Mouse (Mus musculus) lung, postnatal 4 days (tissue): Measurements from ENCODE around the gene Txn2.

Source experiments
- DNase-seq, 2 experiments: peaks; one replicate each; pipeline ENCODE4 v3.0.0; 2021

The Txn2 gene

GRCm38 (mm10) chr15:77928673-77929331, at the start of gene Txn2:
Gene Txn2 (minus strand): TSS chr15:77929006.
- DNase-seq: peak; percentile 97 to 98

GRCm38 (mm10) chr15:77977663-77978062, 48.9 kb upstream of the Txn2 start:
- no peak for DNase-seq

GRCm38 (mm10) chr15:77974165-77974841, 45.5 kb upstream of the Txn2 start:
- DNase-seq: no peak

- peak; percentile 97 to 98 for DNase-seq
Observed at GRCm38 (mm10) chr15:77970470-77971292, 41.9 kb upstream of the Txn2 start, which contains the start of gene Eif3d. Gene Eif3d (minus strand): TSS chr15:77970813.

- no peak for DNase-seq
Observed at GRCm38 (mm10) chr15:77969940-77970469, 41.2 kb upstream of the Txn2 start.

- no peak for DNase-seq
Observed at GRCm38 (mm10) chr15:77965117-77965528, 36.3 kb upstream of the Txn2 start.

GRCm38 (mm10) chr15:77962447-77962846, 33.6 kb upstream of the Txn2 start:
- DNase-seq: no peak

- DNase-seq: no peak
Observed at GRCm38 (mm10) chr15:77960693-77961092, 31.9 kb upstream of the Txn2 start.

- DNase-seq: no peak
Observed at GRCm38 (mm10) chr15:77958071-77958470, 29.3 kb upstream of the Txn2 start.

- no peak for DNase-seq
Observed at GRCm38 (mm10) chr15:77957625-77958024, 28.8 kb upstream of the Txn2 start.

GRCm38 (mm10) chr15:77956404-77956901, 27.6 kb upstream of the Txn2 start, which contains the start of gene Foxred2:
Gene Foxred2 (minus strand): TSS chr15:77956722.
- DNase-seq: peak; percentile 88 to 91

- peak in 1 of 2 experiments; percentile 8 for DNase-seq
Observed at GRCm38 (mm10) chr15:77955440-77956403, 26.9 kb upstream of the Txn2 start.

- DNase-seq: no peak
Observed at GRCm38 (mm10) chr15:77954362-77954761, 25.6 kb upstream of the Txn2 start.

GRCm38 (mm10) chr15:77952921-77953320, 24.1 kb upstream of the Txn2 start:
- DNase-seq: no peak

GRCm38 (mm10) chr15:77949061-77949460, 20.3 kb upstream of the Txn2 start:
- DNase-seq: no peak

- DNase-seq: peak; percentile 67 to 76
Observed at GRCm38 (mm10) chr15:77945711-77946110, 16.9 kb upstream of the Txn2 start.

GRCm38 (mm10) chr15:77941563-77941962, 12.8 kb upstream of the Txn2 start:
- DNase-seq: no peak

GRCm38 (mm10) chr15:77938516-77938915, 9.7 kb upstream of the Txn2 start:
- no peak for DNase-seq

GRCm38 (mm10) chr15:77935673-77936375, 7.0 kb upstream of the Txn2 start:
- DNase-seq: no peak

- DNase-seq: no peak
Observed at GRCm38 (mm10) chr15:77934968-77935367, 6.2 kb upstream of the Txn2 start.

- no peak for DNase-seq
Observed at GRCm38 (mm10) chr15:77934326-77934725, 5.5 kb upstream of the Txn2 start.
